Mouse (Mus musculus) megakaryocyte progenitor cell, adult 5-6 weeks (primary cell): ENCODE results near the gene Cse1l. TPM values are rescaled to one million over a fixed set of nuclear protein-coding genes. Genes with fewer than 3 reads are reported as not detected.

Source experiments
- ATAC-seq: replicated peaks from 2 replicates; pipeline ENCODE4 v1.8.0; 2016; ENCODE audit warnings: mild to moderate bottlenecking, moderate TSS enrichment, inconsistent platforms; ENCODE audit not compliant: poor library complexity
- total RNA-seq, 2 experiments: library from RNA; stranded (forward) in 1 of 2; stranded (reverse) in 1 of 2; fragments of 157-497, 149-512 nt in 1 of 2; fragments of 200-1000 nt in 1 of 2; gene quantifications; 2 replicates each; pipeline versions ENCODE4 v1.2.3 to v1.2.4; 2015 to 2017

The Cse1l gene
- total RNA-seq, 2 experiments from 2014 or later, result 116 to 185 TPM

DNA sequence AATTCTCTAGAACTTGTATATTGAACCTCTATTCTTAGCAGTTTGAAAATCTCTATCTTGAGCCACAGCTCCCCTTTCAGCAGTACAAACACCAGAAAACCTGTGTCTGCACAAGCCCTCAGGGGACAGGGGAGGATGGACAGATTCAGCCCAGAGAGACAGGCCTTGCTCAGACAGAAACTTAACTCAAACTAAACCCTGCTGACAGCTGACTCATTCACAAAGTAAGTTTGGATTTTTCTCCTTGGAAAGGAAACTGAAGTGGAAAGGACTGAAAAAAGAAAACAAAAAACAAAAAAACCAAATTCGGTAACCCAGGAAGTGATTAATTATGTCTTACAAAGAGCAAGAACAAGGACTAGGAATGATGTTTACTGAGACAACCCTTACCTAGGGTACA, 67.3 kb downstream of the Cse1l start:
- no peak for ATAC-seq

DNA sequence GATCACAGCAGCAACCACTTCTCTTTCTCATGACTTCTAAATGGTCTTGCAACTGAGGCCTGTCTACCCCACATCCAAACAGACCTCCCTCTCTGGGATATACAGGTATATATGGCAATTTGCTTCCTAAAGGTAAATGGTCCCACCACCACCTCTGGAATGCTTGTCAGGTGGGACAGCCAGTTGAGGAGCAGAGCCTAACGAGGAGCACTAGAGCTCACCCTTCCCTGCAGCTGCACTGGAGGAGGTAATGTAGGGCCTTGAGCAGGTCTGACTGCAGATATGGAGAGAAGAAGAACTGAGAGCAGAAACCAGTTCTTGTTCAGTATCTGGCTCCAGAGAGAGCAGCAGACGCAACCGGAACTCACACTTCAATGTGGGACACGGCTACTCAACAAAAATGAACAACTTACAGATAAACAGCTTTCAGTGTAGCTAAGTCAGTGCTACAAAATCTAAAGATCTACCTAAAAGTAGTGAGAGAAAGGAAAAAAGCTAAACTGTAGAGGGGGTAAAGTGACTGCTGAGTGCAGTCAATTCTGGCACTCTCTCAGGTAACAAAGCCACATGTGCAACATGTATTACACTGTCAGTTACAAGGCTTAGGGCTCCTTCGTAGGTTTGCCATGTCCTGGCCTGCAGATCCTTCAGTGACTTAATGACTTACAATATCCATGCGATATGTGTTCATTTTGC, 68.5 kb downstream of the Cse1l start:
- peak; percentile 44 for ATAC-seq

DNA sequence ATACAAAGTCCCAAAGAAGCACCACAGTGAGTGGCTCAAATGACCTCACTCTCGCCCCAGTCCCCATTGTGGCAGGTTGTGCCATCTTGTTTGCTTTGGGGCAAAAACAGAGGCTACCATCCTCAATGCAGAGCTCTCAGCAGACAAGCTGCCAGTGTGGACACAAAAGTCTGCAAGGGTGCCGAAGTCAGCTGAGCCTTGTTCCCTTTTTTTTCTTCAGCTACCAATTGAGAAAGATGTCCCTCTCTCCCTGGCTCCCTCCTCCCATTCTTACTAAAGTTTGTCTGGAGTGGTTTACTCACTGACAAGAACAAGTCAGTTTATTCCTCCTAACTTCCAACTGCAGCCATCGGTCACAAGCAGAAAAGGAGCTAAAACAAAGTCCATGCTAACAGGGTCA, 70.5 kb downstream of the Cse1l start:
- peak; percentile 56 for ATAC-seq

DNA sequence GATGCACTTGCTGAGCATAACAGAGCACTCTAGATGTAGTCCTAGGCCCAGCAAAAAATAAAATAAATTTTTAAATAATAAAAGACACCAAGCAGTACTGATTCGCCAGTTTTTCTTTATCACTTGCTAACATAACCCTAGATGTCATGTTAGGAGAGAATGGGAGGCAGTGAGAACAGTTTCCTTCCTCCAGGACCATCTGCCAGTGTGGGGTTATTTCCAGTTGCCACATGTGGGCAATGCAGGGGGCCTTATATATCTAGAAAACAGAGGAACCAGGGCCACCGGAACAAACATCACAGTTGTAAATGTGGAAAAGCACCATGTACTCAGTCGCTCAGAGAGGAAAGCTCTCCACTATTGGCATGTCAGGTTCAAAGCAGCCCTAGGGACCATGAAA, 71.7 kb downstream of the Cse1l start:
- ATAC-seq, result peak; percentile 43

DNA sequence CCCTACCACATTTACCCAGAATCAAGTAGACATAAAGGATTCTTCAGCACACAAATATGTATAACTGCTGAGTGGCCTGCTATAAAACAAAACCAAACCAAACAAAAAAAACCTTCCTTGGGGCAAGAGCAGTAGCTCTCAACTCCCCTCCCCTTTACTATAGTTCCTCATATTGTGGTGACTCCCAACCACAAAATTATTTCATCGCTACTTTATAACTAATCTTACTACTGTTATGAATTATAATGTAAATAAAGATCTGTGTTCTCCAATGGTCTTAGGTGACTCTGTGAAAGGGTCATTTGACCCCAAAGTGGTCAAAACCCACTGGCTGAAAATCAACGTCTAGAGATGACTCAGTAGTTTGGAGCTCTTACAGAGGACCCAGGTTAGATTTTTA, 74.3 kb downstream of the Cse1l start:
- peak; percentile 48 for ATAC-seq

DNA sequence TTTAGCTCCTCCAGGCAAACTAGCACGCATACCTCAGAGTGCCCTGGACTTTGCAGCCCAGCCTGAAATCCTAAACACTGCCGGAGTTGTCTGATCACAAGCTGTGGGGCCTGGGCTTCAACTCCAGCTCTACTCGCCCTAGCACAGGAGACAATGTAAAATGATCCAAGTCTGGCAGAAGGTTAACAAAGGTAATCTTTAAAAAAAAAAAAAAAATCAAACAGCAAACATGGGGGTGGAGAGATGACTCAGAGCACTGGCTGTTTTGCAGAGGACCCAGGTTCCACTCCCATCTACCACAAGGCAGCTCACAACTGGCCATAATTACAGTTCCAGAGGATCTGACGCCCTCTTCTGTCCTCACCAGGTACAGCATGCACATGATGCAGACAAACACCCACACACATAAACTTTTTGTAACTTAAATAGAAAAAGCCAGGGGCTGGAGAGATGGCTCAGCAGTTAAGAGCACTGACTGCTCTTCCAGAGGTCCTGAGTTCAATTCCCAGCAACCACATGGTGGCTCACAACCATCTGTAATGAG, 77.6 kb downstream of the Cse1l start:
- ATAC-seq, result peak; percentile 56

DNA sequence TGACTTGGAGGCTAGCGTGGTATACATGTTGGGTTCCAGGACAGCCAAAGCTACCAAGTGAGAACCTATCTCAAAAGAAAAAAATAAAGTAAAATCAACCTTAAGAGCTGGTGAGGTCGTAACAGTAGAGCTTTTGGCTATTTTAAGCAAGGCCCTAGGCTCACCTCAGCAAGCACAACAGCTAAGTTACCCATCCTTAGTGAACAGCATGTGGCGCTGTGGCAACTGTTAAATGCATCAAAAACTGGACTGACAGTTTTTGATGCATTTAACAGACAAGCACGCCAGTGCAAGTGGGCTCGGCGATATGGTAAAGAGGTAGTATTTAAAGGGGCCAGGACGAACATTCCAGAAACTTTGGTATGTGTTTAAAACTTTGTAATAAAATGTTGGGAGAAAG, 85.0 kb downstream of the Cse1l start:
- ATAC-seq, result peak; percentile 20

DNA sequence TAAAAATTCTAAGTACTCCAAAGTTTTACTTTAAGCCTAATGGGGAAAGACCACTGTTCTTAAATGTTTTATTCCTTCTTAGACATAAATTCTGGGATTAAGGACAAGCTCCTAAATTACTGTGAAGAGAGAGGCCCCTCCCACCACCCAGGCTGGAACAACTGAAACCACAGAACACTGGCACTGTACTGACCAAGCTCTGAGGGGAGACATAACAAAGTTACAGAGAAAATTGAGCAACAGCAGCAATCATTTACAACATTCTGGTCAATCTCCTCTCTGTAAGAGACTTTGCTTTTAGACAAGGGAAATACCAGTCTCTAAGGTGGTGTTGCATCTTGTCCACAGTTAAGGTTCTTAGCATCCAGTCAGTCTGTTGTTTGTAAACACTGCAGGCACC, 86.1 kb downstream of the Cse1l start:
- ATAC-seq, result 0 out of 2 replicates have a peak, but pooled peaks have one; percentile 8

DNA sequence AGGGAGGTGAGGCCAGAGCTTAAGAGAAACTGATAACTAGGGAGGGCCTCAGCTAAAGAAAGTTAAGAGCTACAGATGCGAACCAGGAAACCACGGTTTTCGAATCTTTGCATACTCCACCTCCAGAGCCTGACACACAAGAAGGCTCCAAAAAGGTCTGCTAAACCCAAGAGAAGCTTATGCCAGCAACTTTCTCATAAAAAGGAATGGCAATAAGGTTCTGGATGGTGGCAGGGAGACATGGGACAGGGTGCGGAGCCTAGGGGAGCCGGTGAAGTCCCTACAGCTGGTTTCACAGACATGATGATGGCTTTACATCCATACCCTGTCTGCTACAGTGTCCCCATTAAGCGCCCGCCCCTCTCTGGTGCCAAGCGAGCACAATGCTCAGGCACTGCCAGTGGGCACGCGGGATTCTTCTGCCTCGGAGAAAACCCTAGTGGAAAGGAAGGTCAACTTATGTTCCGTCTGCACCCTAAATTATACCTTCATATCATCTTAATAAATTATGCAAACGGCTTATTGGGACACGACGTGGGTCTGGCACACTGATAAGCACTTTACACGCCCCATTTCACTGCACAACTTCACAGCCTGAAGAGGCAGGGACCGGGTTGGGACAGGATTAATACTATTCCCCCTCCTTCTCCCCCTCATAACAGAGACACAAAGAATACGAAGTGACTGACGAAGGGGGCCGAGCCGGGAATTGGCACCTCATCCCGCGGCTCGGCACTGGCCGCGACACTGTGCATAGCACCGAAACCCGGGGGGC, 89.4 kb downstream of the Cse1l start:
- ATAC-seq, result peak; percentile 45

Other genes starting within 250 kb of the Cse1l start
- gene Prex1, start 192.2 kb upstream of the Cse1l start, total RNA-seq (2015), result 18.9 and 22.3 TPM in 2 replicates
- gene Prex1, start 192.2 kb upstream of the Cse1l start, total RNA-seq (2017), result 16.4 and 18.2 TPM in 2 replicates
- 3.2 and 5.6 TPM in 2 replicates for gene Trp53rkb, start 113.5 kb upstream of the Cse1l start, total RNA-seq (2015)
- gene Trp53rkb, start 113.5 kb upstream of the Cse1l start, total RNA-seq (2017), result 1.1 and 2.5 TPM in 2 replicates
- 14.8 and 16.3 TPM in 2 replicates for gene Arfgef2, start 100.5 kb upstream of the Cse1l start, total RNA-seq (2015)
- 15.2 and 17.3 TPM in 2 replicates for gene Arfgef2, start 100.5 kb upstream of the Cse1l start, total RNA-seq (2017)
- 35.7 and 36.0 TPM in 2 replicates for gene Stau1, start 90.3 kb downstream of the Cse1l start, total RNA-seq (2015)
- 30.1 and 32.1 TPM in 2 replicates for gene Stau1, start 90.3 kb downstream of the Cse1l start, total RNA-seq (2017)
- gene Ddx27, start 109.2 kb downstream of the Cse1l start, total RNA-seq (2015), result 34.4 and 35.0 TPM in 2 replicates
- 105 and 132 TPM in 2 replicates for gene Ddx27, start 109.2 kb downstream of the Cse1l start, total RNA-seq (2017)
- 14.9 and 18.2 TPM in 2 replicates for gene Znfx1, start 157.0 kb downstream of the Cse1l start, total RNA-seq (2015)
- 25.3 and 26.1 TPM in 2 replicates for gene Znfx1, start 157.0 kb downstream of the Cse1l start, total RNA-seq (2017)